Mouse (Mus musculus) mouse trophoblast stem cell (cell line): ENCODE measurements around the gene Dgcr2.

Source experiments
- in situ Hi-C, 2 experiments: fragments of 300-500 bp; cut with MseI, MboI; formaldehyde crosslinking; loops; 2 replicates in 1 of 2; 3 replicates in 1 of 2; pipeline ENCODE4 v1.15.1; 2025

The Dgcr2 gene

DNA sequence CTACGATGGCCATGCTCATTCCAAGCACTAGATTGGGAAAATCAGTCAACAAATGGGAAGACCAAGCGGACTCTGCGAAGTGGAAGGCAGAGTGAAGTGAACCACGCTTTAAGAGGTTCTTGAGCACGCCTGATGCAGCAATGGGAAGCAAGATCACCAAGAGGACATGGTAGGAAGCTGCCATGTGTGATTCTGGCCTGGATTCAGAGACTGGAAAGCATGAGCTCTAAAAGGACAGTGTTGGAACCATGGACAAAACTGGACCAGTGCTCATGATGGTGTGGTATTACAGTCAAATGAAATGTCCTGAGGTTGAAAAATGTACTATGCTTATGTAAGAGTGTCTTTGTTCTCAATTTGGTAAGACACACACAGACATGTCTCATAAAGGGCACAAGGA is 47.0 kb downstream of the Dgcr2 start:
- in situ Hi-C loops, result no loop called here

DNA sequence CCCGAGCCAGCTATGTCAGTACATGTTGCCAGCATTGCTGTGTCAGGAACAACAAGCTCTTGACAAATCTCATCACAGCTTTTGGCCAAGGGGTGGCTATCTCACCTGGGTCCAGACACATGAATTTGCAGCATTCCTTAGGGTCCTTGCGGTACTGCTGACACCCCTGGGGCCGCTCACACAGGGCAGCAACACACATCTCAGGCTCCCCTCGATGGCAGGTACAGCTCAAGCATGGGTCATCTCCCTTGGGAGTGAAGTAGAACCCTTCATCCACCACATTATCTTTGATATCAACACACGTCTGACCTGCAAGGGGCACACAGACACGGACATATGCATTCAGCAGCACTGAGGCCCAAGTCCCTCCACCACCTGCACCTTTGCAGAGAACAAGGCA is 48.9 kb downstream of the Dgcr2 start:
- in situ Hi-C loops, result no loop called here

DNA sequence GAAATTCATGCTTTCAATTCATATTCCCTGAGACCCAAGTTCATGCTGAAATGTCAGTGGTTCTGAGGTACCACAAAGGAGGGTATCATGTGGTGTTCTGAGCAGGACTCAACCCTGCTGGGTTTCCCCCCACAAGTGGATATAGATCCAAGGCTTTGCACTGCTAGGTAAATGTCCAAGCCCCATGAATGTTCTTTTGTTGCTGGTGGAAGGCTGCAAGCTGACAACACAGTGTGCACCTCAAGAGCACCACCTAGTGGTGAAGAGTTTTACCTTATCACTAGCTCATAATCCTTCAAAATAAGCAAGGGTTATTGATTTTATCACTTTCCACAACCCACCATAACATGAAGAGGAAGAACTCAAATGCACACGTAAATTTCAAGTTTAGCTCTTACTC is 49.4 kb downstream of the Dgcr2 start:
- in situ Hi-C loops, result no loop called here

DNA sequence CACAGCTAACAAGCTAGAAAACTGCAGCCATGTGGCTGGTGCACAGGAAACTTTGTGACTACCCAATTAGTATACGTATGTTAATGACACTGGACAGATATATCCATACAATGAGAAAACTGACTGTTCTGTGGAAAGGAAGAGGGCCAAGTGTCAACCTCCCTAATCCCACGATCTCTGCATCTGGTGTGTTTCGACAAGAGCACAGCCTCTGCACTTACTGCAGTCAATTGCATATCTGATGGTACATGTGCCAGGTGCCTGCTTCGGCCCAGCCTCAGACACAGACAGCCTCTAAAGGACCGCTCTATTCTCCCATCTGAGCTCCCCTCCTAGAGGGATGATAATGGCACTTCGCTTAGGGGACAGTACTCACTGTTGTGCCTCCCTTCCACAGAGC is 49.9 kb downstream of the Dgcr2 start:
- in situ Hi-C loops, result no loop called here

DNA sequence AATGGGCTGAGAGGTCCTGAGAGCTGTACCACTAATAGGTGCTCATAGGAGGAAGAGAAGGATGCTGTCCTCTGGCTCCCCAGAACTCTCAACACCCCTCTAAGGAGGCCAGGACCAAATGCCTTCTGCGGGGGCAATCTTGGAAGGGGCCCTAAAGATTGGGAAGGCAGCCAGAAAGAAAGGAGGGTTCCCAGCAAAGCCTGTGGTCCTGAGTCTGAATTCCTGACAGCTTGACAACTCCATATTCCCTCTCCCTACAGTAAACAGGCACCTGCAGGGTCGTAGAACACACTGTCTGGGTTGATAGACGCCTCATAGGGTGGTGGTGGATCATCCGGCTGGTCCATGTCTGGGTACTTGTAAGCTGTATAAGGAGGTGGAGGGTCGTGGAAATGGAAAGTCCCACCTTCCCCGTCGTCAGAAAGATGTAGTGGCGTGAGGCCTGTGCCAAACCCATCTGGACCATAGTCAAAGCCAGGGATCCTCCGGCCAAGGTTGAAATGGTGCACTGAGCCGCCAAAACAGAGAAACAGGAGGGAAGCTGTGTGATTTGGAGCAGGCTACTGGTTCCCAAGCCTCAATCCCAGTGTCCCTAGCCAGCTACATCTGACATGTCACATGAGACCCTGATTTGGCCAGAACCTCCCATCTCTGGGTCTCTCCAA is 54.5 kb downstream of the Dgcr2 start:
- in situ Hi-C loops, result no loop called here

DNA sequence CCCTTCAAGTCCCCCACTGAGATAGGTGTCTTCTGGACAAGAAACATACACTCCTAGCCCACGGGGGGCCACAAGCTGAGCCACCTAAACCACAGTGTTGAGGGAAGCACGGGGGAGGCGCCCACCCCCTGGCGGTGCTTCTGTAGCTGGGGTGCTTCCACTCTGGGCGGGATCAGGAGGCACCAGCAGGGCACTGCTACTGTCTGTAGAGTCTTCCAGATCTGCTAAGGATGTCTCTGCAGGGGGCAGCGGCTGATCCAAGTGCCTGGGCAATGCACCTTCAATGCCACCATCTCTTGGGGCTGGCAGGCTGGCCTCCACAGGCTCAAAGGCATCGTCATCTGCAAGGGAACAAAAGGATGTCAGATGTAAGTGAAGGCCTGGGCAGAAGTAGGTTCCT is 55.9 kb downstream of the Dgcr2 start:
- in situ Hi-C loops, result no loop called here

DNA sequence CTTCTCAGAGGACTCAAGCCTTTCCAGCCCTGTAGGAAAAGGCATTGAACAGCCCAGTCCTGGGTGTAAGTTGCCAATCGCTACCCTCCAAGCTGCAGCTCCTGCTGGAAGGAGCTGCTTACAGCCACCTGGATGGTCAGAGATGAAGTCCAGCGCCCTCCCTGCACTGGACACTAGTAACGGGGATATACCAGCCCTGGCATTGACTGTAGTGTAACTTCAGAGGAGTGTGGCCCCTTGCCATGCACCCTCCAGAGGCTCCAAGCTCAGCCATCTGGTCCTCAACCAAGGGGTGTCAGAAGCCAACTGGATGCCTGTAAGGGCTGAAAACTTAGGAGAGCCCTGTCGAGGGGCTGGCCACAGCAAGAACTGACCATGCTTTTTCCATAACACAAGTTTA is 58.4 kb downstream of the Dgcr2 start:
- in situ Hi-C loops, result no loop called here

DNA sequence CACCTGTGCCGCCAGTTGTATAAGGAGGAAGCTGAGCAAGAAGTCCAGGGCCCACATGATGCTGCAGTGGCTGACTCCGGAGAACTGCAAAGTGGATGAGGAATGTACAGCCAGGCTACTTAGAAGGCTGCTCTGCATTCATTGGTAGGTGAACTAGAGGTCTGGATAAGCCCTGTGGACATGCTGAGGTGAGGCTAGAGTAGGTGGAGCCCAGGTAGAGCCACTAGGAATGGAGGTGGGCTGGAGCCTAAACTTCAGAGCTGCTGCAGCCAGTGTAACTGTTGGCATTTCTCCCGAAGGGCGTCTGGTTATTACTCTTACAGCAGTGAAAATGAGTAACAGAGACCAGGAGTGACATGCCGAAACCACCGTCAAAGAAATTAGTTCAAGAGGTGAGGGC is 60.3 kb downstream of the Dgcr2 start, which contains the start of gene Car15:
TSS of gene Car15 (minus strand) at position 314 of the 400 bp plus-strand sequence.
- in situ Hi-C loops, result no loop called here

DNA sequence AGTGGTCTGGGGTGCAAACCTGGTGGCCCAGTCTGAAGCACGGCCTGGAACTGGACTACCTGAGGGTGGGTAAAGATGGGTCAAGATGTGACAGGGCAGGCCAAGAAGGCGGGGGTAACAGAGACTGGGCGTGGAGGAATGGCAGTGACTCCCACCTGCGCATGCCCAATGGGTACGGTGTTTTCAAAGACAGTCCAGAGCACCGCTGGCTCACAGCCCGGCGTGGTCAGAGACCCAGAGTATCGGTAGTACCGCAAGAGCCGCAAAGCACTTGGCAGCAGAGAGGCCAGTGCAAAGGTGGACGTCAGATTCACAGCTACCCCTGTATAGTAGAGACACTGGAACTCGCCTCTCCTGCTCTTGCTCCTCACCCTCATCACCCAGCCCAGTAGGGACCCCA is 62.9 kb downstream of the Dgcr2 start:
- in situ Hi-C loops, result no loop called here

DNA sequence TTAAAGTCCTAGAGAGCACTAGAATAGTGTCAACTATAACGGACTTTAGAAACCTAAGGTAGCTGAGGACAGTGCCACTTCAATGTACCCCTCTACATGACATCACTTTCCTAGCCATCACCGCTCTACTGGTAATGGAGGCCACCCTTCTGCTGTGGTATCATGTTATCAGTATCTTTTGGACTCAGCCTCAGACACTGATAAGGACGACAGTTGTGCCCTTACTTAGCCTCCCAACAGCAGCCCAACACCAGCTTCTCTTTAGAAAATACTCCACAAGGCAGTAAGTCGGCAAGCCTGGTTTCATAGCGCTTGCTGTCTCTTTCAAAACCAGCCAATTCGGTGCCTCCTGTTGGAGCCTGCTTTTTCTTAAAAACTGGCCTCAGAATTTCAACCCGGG is 63.8 kb downstream of the Dgcr2 start:
- in situ Hi-C loops, result no loop called here

DNA sequence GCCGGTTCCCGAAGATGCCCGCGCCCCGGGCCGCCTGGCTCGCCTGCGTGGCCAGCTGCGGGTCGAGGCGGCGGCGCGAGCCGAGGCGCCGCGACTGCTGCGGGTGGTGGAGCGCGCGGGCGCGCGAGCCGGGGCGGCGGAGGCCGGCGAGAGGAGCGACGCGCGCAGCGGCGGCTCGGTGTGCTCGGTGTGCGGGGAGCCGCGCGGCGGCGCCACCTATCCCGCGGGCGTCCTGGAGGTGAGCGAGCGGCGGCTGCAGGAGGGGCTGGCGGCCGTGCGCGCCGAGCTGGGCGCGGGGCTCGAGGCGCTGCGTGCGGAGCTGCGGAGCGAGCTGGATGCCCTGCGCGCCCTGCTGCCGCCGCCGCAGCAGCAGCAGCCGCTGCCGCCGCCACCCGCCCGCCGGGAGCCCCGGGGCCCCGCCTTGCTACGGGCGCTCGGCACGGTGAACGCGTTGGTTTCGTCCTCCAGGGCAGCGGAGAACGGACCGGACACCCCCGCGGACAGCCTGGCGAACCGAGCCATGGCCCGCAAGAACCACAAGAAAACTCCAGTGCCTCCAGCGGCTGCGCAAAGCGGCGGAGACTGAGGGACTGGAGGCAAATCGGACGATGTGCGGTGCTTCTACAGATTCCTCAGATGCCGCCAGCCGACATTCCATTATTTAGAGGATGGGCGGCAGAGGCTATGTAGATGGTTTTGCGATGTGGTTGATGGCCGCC is 64.5 kb downstream of the Dgcr2 start:
- in situ Hi-C loops, result no loop called here

DNA sequence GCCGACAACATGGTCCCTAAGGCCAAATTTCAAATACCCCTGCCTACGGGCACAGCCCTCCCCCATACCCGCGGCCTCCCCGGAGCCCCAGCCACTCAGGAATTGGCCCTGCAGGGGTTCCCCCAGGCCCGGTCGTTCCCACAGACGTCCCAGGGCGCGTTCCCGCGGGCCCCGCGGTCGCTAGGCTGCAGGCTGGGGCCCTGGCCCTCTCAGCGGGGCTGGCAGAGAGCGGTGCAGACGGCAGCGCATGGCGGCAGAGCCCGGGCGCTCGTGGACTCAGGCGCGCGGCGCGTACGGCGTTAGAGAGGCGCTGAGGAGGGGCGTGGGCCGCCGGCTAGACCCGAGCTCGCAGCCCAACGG is 65.1 kb downstream of the Dgcr2 start:
- in situ Hi-C loops, result no loop called here

DNA sequence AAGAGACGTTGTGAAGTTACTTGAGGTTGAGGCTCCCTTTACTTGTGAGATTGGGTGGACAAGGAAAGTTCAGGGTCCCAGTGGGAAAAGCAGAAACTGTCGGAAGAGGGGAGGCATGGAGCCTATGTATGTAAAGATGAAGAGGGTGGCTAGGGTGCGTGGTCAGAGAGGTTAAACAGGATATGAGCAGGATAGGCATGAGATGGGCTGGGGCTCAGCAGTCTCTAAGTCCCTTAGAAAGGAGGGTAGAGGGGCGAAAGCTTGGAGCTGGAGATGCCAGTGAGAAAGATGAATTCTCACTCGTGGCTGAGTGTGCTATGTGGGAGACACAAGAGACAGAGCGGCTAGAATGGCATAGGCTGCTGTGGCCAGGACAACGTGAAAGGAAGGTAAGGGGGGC is 65.5 kb downstream of the Dgcr2 start, which contains the start of gene B830017H08Rik:
TSS of gene B830017H08Rik (plus strand) at position 301 of the 400 bp plus-strand sequence.
- in situ Hi-C loops, result no loop called here

DNA sequence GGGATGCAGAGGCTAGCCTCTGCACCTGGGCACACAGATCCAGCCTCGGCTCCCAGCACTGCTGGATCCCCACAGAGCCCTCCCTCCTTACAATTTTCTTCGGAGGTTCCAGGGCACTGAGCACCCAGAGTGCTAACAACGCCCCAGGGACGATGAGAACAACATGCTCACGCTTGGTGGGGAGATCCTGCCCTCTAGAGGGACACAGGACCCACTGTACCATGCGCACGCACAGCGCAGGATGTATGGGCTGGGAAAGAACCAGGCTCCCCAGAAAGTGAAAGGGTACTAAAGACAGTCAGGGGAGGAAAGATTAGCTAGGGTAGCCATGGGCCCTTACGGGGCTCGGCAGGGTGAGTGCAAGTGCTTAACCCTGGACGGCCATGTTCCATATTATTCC is 66.6 kb downstream of the Dgcr2 start:
- in situ Hi-C loops, result no loop called here

DNA sequence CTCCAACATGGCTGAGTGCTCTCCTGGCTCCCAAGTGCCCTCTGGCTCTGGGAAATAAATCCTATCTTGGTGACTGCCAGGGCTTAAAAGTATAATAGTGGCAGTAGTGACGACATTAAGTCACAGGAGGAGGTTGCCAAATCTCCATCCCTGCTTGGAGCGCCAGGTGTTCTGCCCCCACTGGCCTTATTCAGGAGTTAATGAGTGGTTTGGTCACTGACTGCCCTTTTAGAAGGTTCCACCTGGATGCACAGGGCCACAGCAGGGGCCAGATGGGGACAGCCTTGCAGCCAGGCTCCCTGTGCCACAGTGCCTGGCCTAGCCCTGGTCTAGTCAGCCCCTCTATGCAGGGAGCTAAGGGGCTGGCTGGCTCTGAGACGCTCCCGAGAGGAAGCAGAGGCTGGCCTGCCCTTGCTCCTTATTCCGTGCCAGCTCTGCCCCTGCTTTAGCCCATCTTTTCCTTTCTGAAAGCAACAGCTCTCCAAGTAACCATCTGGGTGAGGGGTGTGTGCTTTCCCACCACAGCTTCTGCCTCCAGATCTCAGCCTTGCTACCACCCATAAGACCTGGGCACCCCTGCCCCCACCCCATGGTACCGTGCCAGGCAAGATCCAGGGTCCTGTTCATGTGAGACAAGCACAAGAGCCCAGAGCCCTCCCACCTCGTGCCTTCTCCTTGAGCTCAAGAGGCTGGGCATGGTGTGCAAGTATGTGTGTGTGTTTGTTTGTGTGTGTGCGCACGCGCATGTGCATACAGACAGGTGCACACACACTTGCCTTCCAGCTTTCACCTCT is 67.8 kb downstream of the Dgcr2 start:
- in situ Hi-C loops, result no loop called here

DNA sequence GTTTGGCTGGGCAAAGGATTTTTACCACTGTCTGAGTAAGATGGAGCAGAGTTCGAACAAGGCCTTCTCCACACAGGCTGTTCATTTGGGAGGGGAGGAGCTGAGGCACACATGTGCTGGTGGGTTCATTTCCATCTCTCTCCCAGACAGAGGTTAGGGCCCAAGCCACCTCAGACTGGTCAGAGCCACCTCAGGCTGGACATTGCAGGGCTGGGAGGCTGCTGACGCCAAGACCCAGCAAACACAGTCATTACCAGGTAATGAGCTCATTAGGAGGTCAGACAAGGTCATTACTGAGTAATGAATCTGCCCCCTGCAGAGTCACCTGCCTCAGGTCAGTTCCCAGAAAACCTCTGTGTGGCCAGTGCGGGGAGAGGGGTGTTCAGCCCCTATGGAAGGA is 69.5 kb downstream of the Dgcr2 start:
- in situ Hi-C loops, result no loop called here

DNA sequence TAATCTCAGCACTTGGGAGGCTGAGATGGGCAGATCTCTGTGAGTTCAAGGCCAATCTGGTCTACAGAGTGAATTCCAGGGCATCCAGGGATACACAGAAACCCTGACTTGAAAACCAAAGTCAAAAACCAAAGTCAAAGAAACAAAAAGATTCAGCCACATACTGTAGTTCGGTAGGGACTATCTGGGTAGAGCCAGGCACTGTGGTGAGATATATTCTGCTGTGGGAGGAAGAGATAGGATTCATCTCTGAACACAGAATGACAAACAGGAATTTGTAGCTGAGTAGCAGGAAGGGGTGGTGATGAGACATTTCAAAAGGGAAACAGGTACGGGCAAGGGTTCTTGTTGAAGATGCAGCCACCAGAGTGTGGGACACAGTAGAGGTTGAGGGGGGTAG is 70.1 kb downstream of the Dgcr2 start:
- in situ Hi-C loops, result no loop called here

DNA sequence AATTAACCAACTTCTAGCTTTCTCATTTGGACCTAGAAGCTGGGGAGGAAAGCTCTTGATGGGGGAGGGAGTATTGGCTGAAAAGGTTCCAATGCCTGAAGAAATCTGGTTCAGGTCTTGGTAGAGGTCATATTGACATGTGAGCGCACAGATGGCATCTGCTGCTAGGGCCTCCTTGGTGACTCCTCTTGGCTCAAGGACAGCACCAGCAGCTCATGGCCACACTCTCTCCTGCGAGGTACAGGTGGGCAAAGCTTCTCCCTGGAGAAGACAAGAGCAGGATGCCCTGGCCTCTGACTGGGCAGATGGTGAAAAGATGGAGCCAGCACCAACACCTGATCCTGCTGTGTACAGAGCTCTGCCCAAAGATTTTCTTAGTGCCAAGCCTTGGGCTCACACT is 71.9 kb downstream of the Dgcr2 start:
- in situ Hi-C loops, result no loop called here

DNA sequence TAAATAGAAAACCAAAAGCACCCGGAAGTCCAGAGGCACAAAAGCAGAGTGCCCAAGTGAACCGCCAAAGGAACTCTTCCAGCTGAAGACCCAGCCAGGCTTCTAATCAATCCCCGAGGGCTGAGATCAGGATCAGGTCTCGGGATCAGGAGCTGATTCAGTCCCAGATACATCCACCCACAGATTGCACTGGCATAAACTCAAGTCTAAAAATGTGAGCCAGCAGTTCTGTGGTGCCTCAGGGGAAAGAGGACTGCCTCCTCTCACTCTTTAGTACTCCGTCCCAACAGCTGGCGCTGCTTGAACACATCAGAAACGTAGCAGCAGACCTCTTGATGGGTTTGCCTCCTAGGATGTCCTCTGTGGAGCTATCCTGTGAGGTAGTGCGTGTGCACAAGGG is 81.8 kb downstream of the Dgcr2 start:
- in situ Hi-C loops, result loop anchor here in 1 of 2 experiments (10.0 kb wide), 1 partner anchor 82 kb away; the partner anchor contains the start of gene Med15

DNA sequence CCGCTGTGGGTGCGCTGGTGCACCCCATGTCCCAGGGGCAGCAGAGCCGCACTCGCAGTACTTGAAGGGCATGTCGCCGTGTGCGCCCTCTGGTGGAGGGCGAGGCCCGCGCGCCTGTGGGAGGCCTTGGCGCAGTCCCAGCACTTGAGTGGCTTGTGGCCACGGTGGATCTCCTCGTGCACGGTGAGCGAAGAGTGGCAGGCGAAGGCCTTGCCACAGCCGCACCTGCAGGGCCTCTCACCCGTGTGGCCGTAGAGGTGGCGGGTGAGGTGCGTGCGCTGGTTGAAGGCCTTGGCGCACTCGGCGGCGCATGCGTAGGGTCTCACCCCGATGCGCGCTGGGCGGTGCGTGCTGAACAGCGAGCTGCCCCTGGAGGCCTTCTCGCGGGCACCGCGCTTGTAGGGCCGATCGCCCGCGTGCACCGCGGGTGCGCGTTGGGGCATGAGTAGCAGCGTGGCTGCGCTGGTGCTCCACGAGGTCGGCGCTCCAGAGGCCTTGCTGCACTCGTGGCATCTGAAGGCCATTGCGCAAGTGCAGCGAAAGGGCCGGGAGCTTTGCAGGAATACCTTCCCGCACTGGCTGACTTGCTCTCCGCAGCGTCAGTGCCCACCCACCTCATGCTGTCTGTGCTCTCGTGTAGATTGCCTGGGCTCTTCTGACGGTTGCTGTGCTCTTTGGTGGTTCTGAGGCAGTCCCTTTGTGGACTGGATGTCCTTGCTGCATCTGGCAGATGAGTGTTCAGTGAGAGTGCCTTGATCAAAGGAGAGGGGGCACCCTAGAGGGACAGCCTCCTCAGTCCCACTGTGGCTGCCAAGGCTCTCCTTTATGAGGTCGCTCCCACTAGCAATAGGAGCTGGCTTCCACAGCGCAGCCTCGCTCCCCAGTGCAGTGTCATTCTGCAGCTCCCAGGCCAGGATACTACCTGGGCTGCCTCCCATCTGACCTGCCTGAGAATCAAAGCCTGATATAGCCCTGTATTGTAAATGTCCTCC is 82.7 kb downstream of the Dgcr2 start:
- in situ Hi-C loops, result loop anchor here in 1 of 2 experiments (10.0 kb wide), 1 partner anchor 81 kb away; the partner anchor contains the start of gene Med15

DNA sequence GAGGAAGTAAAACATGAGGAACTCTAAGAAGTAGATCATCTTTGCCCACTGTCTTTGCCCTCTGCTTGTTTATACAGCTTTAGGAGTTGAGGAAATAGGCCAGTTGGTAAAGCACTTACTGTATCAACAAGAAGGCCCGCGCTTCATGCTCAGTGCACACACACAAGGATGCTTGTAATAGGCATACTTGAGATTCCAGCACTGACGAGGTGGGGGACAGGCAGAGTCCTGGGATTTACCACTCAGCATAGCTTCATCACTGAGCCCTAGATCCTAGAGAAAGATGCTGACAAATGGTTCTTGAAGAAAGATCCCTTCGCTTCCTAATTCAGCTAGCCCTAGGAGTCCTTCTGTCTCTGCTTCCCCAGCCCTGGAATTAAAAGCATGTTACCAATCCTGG is 85.2 kb downstream of the Dgcr2 start:
- in situ Hi-C loops, result loop anchor here in 1 of 2 experiments (10.0 kb wide), 1 partner anchor 78 kb away; the partner anchor contains the start of gene Med15
